Mouse (Mus musculus): ENCODE results near the gene Creb3l1. TPM values are rescaled to one million over a fixed set of nuclear protein-coding genes. Genes with fewer than 3 reads are reported as not detected.

Gene Creb3l1
- total and polyA plus RNA-seq, 3 experiments: 3.8 to 5.8 (median 4.5) TPM

DNA sequence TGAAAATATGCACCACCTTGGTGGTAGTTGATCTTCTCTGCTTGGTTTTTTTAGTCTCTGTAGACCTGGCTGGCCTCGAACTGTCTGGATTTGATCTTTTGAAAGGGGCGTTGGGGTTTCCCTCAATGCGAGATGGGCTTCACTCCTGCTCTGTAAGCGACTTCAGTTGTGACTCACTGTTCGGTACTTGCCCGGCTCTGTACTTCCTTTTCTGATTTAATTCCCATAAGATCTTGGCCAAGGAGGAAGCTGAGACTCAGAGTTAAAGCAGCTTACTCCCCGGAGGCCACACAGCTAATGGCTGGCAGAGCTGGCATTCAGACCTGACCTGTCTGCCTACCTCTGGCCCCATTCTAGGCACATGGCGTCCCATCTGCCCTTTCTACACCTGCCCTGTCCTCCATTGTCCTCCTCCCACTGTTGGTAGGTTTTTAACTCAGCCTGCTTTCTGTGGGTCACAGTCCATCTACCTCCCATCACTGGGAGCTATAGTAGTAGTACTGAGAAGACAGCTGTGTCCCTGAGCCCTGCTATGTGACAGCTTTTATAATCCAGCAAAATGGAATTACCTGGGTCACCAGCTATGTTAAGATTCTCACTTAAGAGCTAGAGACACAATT lies 41.1 kb upstream of the Creb3l1 start:
- TF ChIP-seq CTCF (IDR thresholded peaks at IDR 0.05) (no peak), EP300 (IDR thresholded peaks at IDR 0.05; ENCODE audit: insufficient read depth, low read depth, low read length) (no peak), POLR2A (IDR thresholded peaks at IDR 0.05; ENCODE audit: insufficient read depth, low read depth, low read length) (no peak)
- Histone ChIP-seq H3K27ac (no peak overlapping the region), H3K4me3 (no peak overlapping the region), H3K4me1 (ENCODE audit: control insufficient read depth, insufficient read depth, low read length) (no peaks in the 10 kb centered on the region), H3K36me3 (ENCODE audit: control insufficient read depth, insufficient read depth, low read length) (no peaks in the 10 kb centered on the region), H3K9ac (ENCODE audit: low read depth, low read length) (no peak overlapping the region), H3K79me2 (replicated peaks; ENCODE audit: control insufficient read depth, insufficient read depth, low read length) (no peaks in the 10 kb centered on the region), H3K27me3 (ENCODE audit: control insufficient read depth, insufficient read depth, low read length) (no peaks in the 10 kb centered on the region)
- 51% methylated on average over 8 of the region's 8 CpGs for WGBS
- intact Hi-C loops (cut with DNase I): no loop called here
- no peak for DNase-seq

DNA sequence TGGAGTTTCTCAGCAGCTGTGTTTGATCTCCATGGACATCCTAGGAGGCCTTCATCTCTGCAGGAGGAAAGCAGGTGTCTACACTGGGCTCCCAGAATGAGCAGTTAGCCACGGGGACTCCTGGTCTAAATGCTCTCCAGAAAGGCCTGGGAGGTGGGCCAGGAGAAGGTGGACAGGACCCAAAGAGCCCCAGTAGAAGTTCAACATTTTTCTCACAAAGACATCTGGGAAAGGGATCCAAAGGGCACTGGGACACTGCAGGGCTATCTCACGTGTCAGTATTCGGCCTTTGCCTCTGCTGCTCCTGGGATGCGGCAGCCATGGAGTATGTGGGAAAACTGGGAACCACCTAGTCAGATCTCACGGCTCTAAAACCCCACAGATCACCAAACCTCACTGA lies 38.8 kb upstream of the Creb3l1 start:
- no peak overlapping the region for H3K4me3 ChIP-seq
- H3K9ac ChIP-seq (ENCODE audit: low read depth, low read length): no peak overlapping the region
- H3K36me3 ChIP-seq (ENCODE audit: control insufficient read depth, insufficient read depth, low read length): no peaks in the 10 kb centered on the region
- H3K27me3 ChIP-seq (ENCODE audit: control insufficient read depth, insufficient read depth, low read length): no peaks in the 10 kb centered on the region
- no peak for DNase-seq
- TF ChIP-seq POLR2A (IDR thresholded peaks at IDR 0.05; ENCODE audit: insufficient read depth, low read depth, low read length) (no peak), CTCF (IDR thresholded peaks at IDR 0.05) (no peak), EP300 (IDR thresholded peaks at IDR 0.05; ENCODE audit: insufficient read depth, low read depth, low read length) (no peak)
- H3K27ac ChIP-seq: no peak overlapping the region
- no peaks in the 10 kb centered on the region for H3K79me2 ChIP-seq (replicated peaks; ENCODE audit: control insufficient read depth, insufficient read depth, low read length)
- intact Hi-C loops (cut with DNase I): no loop called here
- H3K4me1 ChIP-seq (ENCODE audit: control insufficient read depth, insufficient read depth, low read length): peaks cover 1% of the 10 kb centered on the region; the same call in 1 of the 2 replicates
- WGBS: 79% methylated on average over 5 of the region's 5 CpGs

DNA sequence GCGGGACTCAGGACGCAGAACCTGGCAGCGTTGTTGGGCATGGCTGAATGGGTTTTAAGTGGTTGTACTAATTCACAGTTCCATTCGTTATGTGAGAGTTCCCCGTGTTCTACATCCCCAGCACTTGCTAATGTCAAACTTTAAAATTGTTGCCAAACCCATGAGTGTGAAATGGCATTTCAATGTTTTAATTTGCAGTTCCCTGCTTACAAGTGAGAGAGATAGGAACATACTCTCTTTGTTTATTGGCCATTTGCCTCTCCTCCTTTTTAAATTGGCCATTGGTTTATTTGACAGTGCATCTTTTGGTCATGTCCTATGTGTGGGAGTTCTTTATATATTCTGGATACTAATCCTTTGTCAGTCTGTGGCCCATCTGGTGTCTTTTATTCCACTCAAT lies 37.0 kb upstream of the Creb3l1 start:
- H3K9ac ChIP-seq (ENCODE audit: low read depth, low read length): no peak overlapping the region
- peaks cover 1% of the 10 kb centered on the region; the same call in 1 of the 2 replicates for H3K4me1 ChIP-seq (ENCODE audit: control insufficient read depth, insufficient read depth, low read length)
- H3K79me2 ChIP-seq (replicated peaks; ENCODE audit: control insufficient read depth, insufficient read depth, low read length): no peaks in the 10 kb centered on the region
- H3K27me3 ChIP-seq (ENCODE audit: control insufficient read depth, insufficient read depth, low read length): no peaks in the 10 kb centered on the region
- H3K27ac ChIP-seq: no peak overlapping the region
- no peak for DNase-seq
- WGBS: 92% methylated on average over 5 of the region's 5 CpGs
- TF ChIP-seq POLR2A (IDR thresholded peaks at IDR 0.05; ENCODE audit: insufficient read depth, low read depth, low read length) (no peak), EP300 (IDR thresholded peaks at IDR 0.05; ENCODE audit: insufficient read depth, low read depth, low read length) (no peak), CTCF (IDR thresholded peaks at IDR 0.05) (no peak)
- H3K4me3 ChIP-seq: no peak overlapping the region
- intact Hi-C loops (cut with DNase I): no loop called here
- H3K36me3 ChIP-seq (ENCODE audit: control insufficient read depth, insufficient read depth, low read length): no peaks in the 10 kb centered on the region

DNA sequence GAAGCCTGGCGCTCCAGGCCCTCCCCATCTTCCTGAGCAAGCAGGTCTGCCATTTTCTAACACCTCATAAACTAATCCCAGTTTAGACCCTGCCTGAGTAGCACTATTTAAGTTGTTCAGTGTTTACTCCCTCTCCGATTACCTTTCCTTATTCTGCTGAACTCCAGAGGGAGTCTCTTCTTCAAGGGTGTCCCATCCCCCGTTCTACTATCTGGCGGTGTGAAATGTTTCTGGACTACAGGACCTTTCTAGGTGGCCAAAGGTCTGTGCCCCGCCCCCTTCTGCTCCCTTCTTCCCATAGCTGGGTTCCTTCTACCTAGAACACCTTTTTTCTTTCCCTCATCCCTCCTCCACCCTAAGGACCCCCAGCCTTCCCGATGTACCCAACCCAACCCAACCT lies 36.0 kb upstream of the Creb3l1 start:
- Histone ChIP-seq H3K36me3 (ENCODE audit: control insufficient read depth, insufficient read depth, low read length) (no peaks in the 10 kb centered on the region), H3K9ac (ENCODE audit: low read depth, low read length) (no peak overlapping the region), H3K4me1 (ENCODE audit: control insufficient read depth, insufficient read depth, low read length) (peaks cover 8% of the 10 kb centered on the region), H3K27ac (no peak overlapping the region), H3K4me3 (no peak overlapping the region), H3K79me2 (replicated peaks; ENCODE audit: control insufficient read depth, insufficient read depth, low read length) (no peaks in the 10 kb centered on the region), H3K27me3 (ENCODE audit: control insufficient read depth, insufficient read depth, low read length) (no peaks in the 10 kb centered on the region)
- intact Hi-C loops (cut with DNase I): no loop called here
- DNase-seq: no peak
- WGBS: 60% methylated on average over 6 of the region's 6 CpGs
- TF ChIP-seq CTCF (IDR thresholded peaks at IDR 0.05): no peak
- TF ChIP-seq EP300 (IDR thresholded peaks at IDR 0.05; ENCODE audit: insufficient read depth, low read depth, low read length): no peak
- TF ChIP-seq POLR2A (IDR thresholded peaks at IDR 0.05; ENCODE audit: insufficient read depth, low read depth, low read length): no peak

DNA sequence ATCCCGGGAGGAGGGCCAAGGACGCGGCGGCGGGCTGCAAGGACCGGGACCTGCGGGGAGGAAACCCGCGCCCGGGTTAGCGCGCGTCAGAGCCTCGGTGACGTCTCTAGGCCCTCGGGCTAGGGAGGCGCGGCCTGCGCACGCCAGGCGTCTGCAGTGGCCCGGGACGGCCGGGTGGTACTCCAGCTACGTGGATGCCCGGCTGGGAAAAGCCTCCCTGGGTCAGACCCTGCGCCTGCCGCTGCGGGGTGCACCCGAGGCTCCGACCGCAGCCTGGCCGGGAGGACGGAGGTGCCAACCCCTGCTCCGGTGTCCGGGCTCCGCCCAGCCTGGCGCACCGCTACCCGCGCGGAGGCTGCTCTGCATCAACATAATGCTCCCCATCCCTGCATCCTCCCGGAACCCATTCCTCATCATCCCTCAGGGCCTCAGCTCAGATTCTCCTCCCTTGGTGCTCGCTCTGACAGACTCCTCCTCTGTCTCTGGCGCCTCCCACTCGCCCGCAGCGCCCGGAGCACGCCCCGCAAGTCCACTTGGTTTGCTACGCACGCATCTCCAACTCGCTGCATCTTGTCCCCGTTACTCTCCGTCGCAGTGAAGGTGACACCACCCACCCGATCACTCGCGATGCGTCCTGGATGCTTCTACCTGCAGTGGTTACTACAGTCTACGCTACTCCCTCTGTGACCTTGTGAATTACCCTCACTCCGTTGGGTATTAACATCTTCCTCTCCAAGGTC lies 35.3 kb upstream of the Creb3l1 start:
- TF ChIP-seq EP300 (IDR thresholded peaks at IDR 0.05; ENCODE audit: insufficient read depth, low read depth, low read length) (no peak), POLR2A (IDR thresholded peaks at IDR 0.05; ENCODE audit: insufficient read depth, low read depth, low read length) (peak; percentile 28; the same call in 1 of the 2 replicates), CTCF (IDR thresholded peaks at IDR 0.05) (0 out of 2 replicates have a peak, but pooled peaks have one; percentile 5)
- H3K27me3 ChIP-seq (ENCODE audit: control insufficient read depth, insufficient read depth, low read length): no peaks in the 10 kb centered on the region
- peak; percentile 78 to 80 for DNase-seq
- H3K36me3 ChIP-seq (ENCODE audit: control insufficient read depth, insufficient read depth, low read length): no peaks in the 10 kb centered on the region
- H3K27ac ChIP-seq: peak overlapping the region; percentile 75
- H3K4me3 ChIP-seq: peak overlapping the region; percentile 48
- H3K9ac ChIP-seq (ENCODE audit: low read depth, low read length): peak overlapping the region; percentile 70
- WGBS: 1% methylated on average over 63 of the region's 63 CpGs
- intact Hi-C loops (cut with DNase I): loop anchor here (2.0 to 5.0 kb wide), 4 partner anchors 33 to 1212 kb away; partner anchors contain the start of gene Mtch2
- H3K4me1 ChIP-seq (ENCODE audit: control insufficient read depth, insufficient read depth, low read length): peaks cover 10% of the 10 kb centered on the region
- no peaks in the 10 kb centered on the region for H3K79me2 ChIP-seq (replicated peaks; ENCODE audit: control insufficient read depth, insufficient read depth, low read length)

DNA sequence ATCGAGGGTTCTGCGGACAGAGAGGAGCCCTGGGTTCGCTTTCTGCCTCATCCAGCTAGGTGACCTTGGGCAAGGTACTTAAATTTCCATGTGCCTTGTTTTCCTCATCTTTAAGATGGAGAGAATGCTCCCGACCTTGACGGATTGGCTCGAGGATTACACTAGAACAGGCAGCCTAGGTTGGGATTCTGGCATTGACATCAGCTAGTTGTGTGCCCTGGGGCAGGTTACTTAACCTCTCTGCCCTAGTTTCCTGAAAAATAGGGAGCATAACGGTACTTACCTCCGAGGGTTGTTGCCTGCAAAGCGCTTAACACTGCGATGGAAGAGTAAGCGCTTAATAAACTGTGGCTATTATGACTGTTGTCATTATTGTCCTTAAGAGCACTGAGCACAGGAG lies 34.6 kb upstream of the Creb3l1 start:
- H3K27ac ChIP-seq: peak overlapping the region; percentile 75
- H3K27me3 ChIP-seq (ENCODE audit: control insufficient read depth, insufficient read depth, low read length): no peaks in the 10 kb centered on the region
- no peak for DNase-seq
- H3K4me3 ChIP-seq: peak overlapping the region; percentile 48
- TF ChIP-seq CTCF (IDR thresholded peaks at IDR 0.05): no peak
- TF ChIP-seq POLR2A (IDR thresholded peaks at IDR 0.05; ENCODE audit: insufficient read depth, low read depth, low read length): no peak
- TF ChIP-seq EP300 (IDR thresholded peaks at IDR 0.05; ENCODE audit: insufficient read depth, low read depth, low read length): no peak
- no peaks in the 10 kb centered on the region for H3K36me3 ChIP-seq (ENCODE audit: control insufficient read depth, insufficient read depth, low read length)
- H3K9ac ChIP-seq (ENCODE audit: low read depth, low read length): peak overlapping the region; percentile 68
- peaks cover 10% of the 10 kb centered on the region for H3K4me1 ChIP-seq (ENCODE audit: control insufficient read depth, insufficient read depth, low read length)
- no peaks in the 10 kb centered on the region for H3K79me2 ChIP-seq (replicated peaks; ENCODE audit: control insufficient read depth, insufficient read depth, low read length)
- intact Hi-C loops (cut with DNase I): loop anchor here (1.0 to 5.0 kb wide), 7 partner anchors 32 to 1212 kb away; partner anchors contain the start of gene Mtch2
- 2% methylated on average over 11 of the region's 11 CpGs for WGBS

All from heart, adult 2 months (tissue).